Mouse (Mus musculus): ENCODE data around the gene Gm10031. TPM values are rescaled to one million over a fixed set of nuclear protein-coding genes. Genes with fewer than 3 reads are reported as not detected.
"Not testable (repeated sequence)": the region's sequence is repeated elsewhere in the genome, so short reads cannot be mapped to it uniquely, and the experiment has no call there.

The Gm10031 gene
- 10 to 100 TPM; 49.6 to 54.0 TPM for total RNA-seq (2021)

- DNase-seq (ENCODE audit: extremely low spot score in 1 of 2, low spot score in 2 of 2); intact Hi-C loops (cut with DNase I): not testable (repeated sequence)
These were observed at the start of gene Gm10031 for GRCm38 (mm10) chr1:156523842-156524241. Gm10031 (plus strand) TSS chr1:156524012.

GRCm38 (mm10) chr1:156474854-156475253, 49.0 kb upstream of the Gm10031 start:
- no peak for DNase-seq (ENCODE audit: extremely low spot score in 1 of 2, low spot score in 2 of 2)
- intact Hi-C loops (cut with DNase I) = loop anchor here (5.0 kb wide), 1 partner anchor 53 kb away; the partner anchor contains the start of gene Axdnd1

- intact Hi-C loops (cut with DNase I) = no loop called here
- no peak for DNase-seq (ENCODE audit: extremely low spot score in 1 of 2, low spot score in 2 of 2)
These were observed 47.8 kb upstream of the Gm10031 start for GRCm38 (mm10) chr1:156476016-156476415.

GRCm38 (mm10) chr1:156476535-156476934, 47.3 kb upstream of the Gm10031 start:
- DNase-seq (ENCODE audit: extremely low spot score in 1 of 2, low spot score in 2 of 2) = no peak
- intact Hi-C loops (cut with DNase I) = no loop called here

- DNase-seq (ENCODE audit: extremely low spot score in 1 of 2, low spot score in 2 of 2) = no peak
- intact Hi-C loops (cut with DNase I) = no loop called here
These were observed 42.0 kb upstream of the Gm10031 start for GRCm38 (mm10) chr1:156481826-156482225.

- intact Hi-C loops (cut with DNase I) = no loop called here
- no peak for DNase-seq (ENCODE audit: extremely low spot score in 1 of 2, low spot score in 2 of 2)
These were observed 36.3 kb upstream of the Gm10031 start for GRCm38 (mm10) chr1:156487498-156487897.

- intact Hi-C loops (cut with DNase I) = no loop called here
- DNase-seq (ENCODE audit: extremely low spot score in 1 of 2, low spot score in 2 of 2) = no peak
These were observed 35.8 kb upstream of the Gm10031 start for GRCm38 (mm10) chr1:156488031-156488430.

GRCm38 (mm10) chr1:156491226-156491796, 32.5 kb upstream of the Gm10031 start:
- intact Hi-C loops (cut with DNase I) = no loop called here
- DNase-seq (ENCODE audit: extremely low spot score in 1 of 2, low spot score in 2 of 2) = no peak

GRCm38 (mm10) chr1:156495025-156495424, 28.8 kb upstream of the Gm10031 start:
- intact Hi-C loops (cut with DNase I) = no loop called here

GRCm38 (mm10) chr1:156496910-156497309, 26.9 kb upstream of the Gm10031 start:
- no peak for DNase-seq (ENCODE audit: extremely low spot score in 1 of 2, low spot score in 2 of 2)
- intact Hi-C loops (cut with DNase I) = no loop called here

More at GRCm38 (mm10) chr1:156495025-156495424, 28.8 kb upstream of the Gm10031 start:
- DNase-seq (ENCODE audit: extremely low spot score in 1 of 2, low spot score in 2 of 2) = peak in 1 of 2 experiments; percentile 5

- intact Hi-C loops (cut with DNase I) = no loop called here
- DNase-seq (ENCODE audit: extremely low spot score in 1 of 2, low spot score in 2 of 2) = no peak
These were observed 18.8 kb upstream of the Gm10031 start for GRCm38 (mm10) chr1:156504945-156505523.

GRCm38 (mm10) chr1:156505901-156506300, 17.9 kb upstream of the Gm10031 start:
- DNase-seq (ENCODE audit: extremely low spot score in 1 of 2, low spot score in 2 of 2) = no peak
- intact Hi-C loops (cut with DNase I) = no loop called here

- intact Hi-C loops (cut with DNase I) = no loop called here
- no peak for DNase-seq (ENCODE audit: extremely low spot score in 1 of 2, low spot score in 2 of 2)
These were observed 16.1 kb upstream of the Gm10031 start for GRCm38 (mm10) chr1:156507753-156508152.

GRCm38 (mm10) chr1:156520136-156520780, 3.6 kb upstream of the Gm10031 start:
- no peak for DNase-seq (ENCODE audit: extremely low spot score in 1 of 2, low spot score in 2 of 2)
- intact Hi-C loops (cut with DNase I) = no loop called here

- intact Hi-C loops (cut with DNase I) = no loop called here
- no peak for DNase-seq (ENCODE audit: extremely low spot score in 1 of 2, low spot score in 2 of 2)
These were observed 1.9 kb upstream of the Gm10031 start for GRCm38 (mm10) chr1:156521796-156522517.

GRCm38 (mm10) chr1:156532476-156533175, 8.8 kb downstream of the Gm10031 start:
- DNase-seq (ENCODE audit: extremely low spot score in 1 of 2, low spot score in 2 of 2); intact Hi-C loops (cut with DNase I): not testable (repeated sequence)

- DNase-seq (ENCODE audit: extremely low spot score in 1 of 2, low spot score in 2 of 2) = no peak
- intact Hi-C loops (cut with DNase I) = no loop called here
These were observed 9.7 kb downstream of the Gm10031 start for GRCm38 (mm10) chr1:156533483-156533882.

GRCm38 (mm10) chr1:156533911-156534310, 10.1 kb downstream of the Gm10031 start:
- DNase-seq (ENCODE audit: extremely low spot score in 1 of 2, low spot score in 2 of 2) = no peak
- intact Hi-C loops (cut with DNase I) = no loop called here

- no peak for DNase-seq (ENCODE audit: extremely low spot score in 1 of 2, low spot score in 2 of 2)
- intact Hi-C loops (cut with DNase I) = loop anchor here (5.0 kb wide), 1 partner anchor 295 kb away; no protein-coding TSS in a partner anchor
These were observed 13.2 kb downstream of the Gm10031 start for GRCm38 (mm10) chr1:156537031-156537430.
